Mouse (Mus musculus) c-Kit-positive CD71-negative TER-119-negative erythroid progenitor cells, embryonic 14.5 days (primary cell): ENCODE measurements at regions not wholly inside any gene's neighbourhood (a gene's known extent, or its start where the extent isn't known, plus 50 kb on each side); places are given as distances from the start of the nearest gene placed in this dataset.

ENCODE experiments used
- DNase-seq: peaks from one replicate; pipeline ENCODE4 v3.0.0-alpha.2; 2013; ENCODE audit warnings: low read depth

DNA sequence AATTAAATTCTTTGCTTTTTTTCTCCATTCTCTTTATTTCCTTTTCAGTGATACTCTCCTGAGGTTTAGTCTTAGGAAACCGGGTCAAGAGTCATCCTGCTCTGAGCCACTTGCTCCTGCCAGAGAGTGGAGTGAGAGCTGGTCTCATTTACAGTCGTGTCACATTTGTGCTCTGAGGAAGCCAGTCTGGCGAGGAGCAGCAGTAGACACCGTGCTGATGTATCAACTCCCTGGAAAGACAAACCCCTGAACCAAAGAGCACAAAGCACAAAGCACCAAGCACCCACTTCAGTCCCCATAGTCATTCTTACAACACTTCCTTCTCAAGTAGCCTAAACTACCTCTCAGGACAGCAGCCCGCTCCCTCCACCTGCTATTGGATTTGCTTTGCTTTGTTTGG is 390.7 kb downstream of the Wdr11 start:
- no peak for DNase-seq

DNA sequence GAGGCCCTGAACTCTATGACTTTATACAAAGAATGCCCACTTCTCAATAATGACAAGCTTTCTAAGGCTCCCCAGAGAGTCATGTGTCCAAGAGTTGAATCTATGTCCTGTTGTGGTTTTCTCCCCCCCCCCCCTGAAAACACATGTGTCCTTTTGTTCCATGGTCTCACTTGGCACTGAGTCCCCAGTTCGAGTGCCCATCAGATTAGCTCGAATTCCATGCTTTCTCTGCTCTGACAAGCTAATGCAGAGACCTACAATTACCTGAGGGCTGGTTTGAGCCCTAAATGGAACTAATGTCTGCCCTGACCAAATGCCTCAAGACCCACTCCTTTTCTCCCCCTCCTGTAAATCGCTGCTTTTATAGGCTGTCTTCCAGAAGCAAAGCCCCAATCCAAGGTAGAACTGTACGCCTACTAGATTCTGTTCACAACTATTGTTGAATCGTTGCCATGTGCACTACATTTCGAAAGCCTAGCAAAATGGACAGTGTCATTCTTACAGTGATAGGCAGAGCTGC is 392.0 kb downstream of the Wdr11 start:
- DNase-seq: no peak

DNA sequence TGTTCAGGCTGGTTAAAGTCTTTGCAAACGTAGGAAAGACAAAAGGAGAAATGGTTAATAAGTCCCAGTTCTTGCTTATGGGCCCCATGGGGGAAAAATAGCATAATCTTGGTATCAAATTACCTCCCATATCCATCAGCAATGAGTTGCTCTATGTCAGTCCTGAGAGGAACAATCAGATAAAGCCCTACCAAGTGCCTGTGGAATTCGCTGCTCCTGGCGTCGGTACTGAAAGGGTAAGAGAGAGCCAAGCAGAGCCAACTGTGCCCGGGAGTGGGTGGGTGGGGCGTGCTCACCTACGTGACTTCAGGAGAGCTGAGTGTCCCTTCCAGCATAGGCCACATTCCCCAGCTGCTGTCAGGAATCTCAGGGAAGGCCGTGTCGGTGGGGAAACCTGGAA is 392.7 kb downstream of the Wdr11 start:
- DNase-seq: no peak

DNA sequence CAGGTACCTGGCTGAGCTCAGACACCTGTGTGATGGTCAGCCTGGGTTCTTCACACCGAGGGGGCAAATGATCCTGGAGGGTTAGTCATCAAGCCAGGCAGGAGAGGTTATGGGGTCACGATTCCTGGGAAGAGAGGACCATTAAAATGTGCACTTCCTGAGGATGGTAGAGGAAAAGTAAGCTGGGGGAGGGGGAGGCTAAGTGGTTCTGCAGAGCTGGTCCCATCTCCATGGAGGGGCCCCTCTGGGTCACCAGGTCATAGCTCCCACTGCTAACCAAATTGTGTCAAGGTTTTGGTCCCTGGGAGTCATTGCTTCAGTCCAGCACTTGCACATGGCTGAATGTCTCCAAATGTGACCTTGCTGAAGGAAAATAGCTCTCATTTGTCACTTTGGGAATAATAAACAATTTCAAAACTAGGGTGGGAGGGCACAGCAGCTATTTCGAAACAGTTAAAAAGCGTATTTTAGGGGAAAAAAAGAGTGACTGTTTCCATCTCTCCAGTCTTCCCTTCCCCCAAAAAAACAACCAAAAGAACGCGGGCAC is 395.5 kb downstream of the Wdr11 start:
- no peak for DNase-seq

DNA sequence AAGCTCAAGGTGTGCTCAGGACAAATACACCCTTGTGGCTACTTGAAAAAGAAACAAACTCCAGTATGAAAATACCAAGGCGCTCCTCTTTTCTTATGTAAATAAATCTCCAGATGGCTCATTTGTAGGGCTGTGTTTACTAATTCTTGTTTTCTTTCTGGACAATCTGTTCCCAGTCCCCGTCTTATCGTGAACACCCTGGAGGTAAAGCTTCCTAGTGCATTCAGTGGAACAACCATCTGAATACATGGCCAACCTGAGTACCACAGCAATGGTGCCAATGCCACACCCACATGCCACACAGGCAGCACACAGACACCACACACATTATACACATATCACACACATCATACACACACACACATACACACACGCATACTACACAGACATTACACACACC is 396.1 kb downstream of the Wdr11 start:
- no peak for DNase-seq

DNA sequence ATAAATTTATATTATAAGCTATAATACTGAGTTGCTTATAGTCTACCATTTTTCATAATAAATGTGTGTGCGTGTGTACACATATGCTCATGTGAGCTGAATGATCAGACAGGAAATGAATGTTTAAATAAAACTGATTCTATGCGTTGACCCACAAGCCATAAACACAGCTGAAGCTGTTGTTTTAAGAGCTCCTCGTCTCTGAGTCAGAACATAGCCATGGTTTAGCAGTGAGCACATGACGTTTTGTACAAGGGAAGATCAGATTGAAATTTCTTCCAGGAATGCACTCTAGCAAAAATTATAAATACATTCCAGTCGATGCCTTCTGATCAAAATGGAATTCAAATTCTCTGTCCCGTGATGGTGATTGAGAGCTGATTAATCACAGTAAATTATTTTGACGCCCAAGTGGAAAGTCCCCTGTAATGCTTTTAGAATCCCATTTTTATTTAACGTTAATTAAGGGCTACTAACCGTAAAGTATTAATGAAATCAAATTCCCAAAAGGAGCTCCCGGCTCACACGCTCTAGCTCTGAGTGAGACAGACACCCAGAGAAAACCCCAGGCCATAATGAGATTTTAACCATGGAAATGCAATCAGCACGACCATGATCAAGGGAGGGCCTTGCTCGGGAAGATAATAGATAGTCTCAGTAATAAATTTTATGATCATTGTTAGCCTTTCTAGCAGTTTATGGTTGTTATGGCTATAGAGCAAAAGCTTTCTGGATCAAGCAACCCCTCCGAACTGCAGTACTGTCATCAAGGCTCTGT is 402.0 kb downstream of the Wdr11 start:
- DNase-seq: no peak

DNA sequence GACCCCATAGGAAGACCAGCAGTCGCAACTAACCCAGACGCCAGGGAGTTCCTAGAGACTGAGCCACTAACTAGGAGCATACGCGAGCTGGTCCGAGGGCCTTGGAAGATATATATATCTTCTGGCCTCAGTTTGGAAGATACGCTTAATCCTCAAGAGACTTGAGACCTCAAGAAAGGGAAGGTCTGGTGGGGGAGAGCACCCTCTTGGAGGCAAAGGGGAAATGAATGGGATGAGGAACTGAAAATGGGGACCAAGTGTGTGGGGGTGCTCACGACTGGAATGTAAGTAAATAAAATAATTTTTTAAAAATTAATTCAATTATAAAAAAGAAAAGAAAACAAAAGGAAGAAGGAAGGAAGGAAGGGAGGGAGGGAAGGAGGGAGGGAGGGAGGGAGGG is 403.9 kb downstream of the Wdr11 start:
- no peak for DNase-seq

DNA sequence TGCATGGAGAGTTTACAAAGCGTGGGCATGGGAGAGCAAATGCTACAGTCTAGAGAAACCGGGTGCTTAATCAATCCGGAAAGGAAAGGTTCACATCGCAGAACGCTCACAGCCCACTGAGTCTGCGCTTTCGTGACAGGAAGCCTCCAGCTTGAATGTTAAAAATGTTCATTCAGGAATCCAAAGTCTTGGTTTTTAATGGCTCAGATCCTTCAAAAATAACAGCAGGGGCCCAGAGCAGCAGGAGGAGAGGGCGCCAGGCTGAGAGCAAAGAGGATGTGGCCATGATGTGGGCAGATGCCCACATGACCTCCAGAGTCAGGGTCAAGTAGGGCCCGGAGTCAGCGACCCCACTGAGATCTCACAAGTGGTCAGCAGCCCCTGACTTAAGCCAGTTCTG is 409.4 kb downstream of the Wdr11 start:
- DNase-seq: no peak

DNA sequence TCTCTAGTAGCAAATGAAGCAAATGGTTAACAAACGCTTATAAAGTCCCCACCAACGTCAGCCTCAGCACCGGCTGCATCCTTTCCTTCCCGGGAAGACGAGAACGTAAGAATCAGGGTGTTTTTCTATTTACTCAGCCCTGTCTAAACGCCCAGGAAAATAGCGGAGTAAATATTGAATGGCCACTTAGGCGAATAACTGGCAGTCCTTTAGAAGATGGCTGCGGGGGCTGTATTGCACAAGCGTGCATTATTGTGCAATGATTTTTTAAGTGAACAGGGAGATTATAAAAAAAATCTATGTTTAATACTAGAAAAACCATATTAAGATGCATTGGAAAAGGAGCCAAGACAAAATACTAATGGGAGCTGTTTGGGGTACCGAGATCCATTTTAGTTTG is 410.3 kb downstream of the Wdr11 start:
- no peak for DNase-seq

DNA sequence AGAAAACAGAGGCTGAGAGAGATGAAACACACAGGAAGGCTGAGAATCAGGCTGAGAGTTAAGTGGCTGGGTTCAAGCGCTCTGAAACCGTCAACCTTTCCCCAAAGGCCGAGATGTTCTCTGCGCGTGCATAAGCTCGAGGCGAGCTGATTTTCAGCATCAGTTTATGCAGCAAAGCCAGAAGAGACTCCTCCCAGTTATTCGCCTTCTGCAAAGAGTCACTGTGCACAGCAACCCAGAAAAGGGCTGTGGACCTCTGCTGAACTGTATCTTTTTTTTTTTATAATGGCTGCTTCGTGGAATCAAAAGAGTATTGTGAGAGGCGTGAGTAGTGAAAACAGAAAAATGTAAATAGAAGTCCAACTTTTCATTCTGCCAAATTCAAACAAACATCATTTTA is 413.7 kb downstream of the Wdr11 start:
- no peak for DNase-seq

DNA sequence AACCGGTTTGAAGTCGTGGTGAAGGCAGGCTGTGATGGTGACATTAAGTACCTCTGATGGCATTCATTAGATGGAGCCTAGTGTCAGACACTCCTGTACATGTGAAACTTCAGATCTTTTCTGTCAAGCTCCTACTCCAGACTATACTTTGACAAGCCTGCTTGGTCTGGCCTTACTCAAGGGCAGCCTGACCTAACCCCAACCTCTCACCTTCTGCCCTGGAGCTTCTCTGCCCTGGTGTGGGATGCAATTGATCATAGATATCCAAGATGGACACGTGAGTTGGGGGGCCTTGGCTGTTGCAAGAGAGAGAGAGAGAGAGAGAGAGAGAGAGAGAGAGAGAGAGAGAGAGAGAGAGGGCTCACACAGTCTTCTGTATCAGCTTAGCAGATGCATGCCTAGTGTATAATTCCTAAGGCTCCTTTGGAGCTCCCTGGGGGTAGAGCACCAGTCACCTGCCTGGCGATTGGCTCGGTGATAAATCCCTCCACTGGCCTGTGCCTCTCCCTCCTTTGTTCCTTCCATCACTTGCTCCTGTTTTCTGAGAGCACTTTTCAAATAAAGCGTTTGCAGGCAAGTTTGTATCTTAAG is 416.4 kb downstream of the Wdr11 start:
- no peak for DNase-seq

DNA sequence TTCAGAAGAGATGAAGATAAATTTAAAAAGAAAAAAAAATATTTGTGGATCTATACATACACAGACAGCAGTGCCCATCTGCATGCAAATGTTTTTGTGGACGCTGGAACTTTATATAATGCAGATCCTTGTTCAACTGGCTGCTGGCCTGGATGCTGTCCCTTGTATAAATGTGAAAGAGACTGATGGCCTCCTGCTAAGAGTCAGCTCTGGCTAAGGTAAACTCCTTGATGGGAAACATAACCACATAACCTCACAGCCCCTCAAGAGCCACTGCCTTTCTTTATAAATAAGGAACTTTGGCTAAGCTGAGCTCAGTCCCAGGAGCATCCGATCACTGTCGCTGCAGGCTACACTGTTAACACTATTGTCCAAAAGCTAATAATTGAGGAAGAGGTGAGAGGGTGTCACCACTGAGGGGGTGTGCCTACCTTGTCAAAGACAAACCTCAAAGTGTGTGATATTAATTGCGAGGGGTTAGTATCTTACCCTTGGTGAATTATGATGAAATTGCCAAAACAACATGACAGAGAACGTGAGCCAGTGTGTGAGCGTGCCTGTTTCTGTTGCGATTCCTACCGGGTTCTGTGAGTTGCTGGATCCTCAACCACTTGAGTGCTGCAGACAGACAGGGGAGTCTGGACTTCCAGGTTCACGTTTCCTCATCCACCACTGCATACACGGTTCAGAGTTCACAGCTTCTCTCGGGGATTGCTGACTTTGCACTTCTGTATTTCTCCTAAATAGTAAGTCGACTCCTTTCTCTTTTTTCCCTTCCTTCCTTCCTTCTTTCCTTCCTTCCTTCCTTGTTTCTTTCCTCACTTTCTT is 417.1 kb downstream of the Wdr11 start:
- DNase-seq: no peak

DNA sequence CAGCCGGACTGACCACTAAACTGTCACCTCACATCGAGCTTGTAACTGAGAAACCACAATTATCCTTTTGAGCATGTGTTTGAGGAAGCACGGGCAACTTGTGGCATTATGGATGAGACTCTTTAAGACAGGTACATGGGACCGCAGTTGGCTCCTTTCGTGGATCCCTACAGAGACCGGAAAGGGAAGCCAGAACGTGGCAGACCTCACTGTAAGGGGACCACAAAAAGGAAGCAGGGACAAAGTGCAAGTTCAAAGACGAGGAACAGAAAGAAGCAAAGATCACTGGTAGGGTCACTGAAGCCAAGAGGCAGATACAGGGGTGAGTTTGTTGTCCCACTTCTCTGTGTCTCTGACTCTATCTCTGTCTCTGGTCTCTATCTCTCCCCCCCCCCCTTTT is 420.4 kb downstream of the Wdr11 start:
- peak; percentile 22 for DNase-seq

DNA sequence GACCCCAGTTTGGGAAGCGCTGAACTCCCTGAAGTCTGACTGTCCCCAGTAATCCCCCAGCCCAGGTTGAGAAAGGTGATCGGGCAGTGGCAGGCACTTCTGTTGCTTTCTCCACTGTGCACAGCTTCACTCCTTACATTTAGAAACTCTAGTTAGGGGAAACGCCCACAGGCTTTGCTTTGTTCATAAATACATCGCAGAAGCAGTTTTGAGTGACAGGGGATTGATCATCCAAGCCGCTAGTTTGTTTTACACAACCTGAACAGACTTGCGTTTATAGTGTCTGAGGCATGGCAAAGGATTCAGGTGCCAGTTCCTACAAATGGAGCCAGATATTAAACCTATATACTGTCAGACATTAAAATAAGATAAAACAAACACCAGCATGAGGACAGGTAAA is 421.4 kb downstream of the Wdr11 start:
- DNase-seq: no peak

DNA sequence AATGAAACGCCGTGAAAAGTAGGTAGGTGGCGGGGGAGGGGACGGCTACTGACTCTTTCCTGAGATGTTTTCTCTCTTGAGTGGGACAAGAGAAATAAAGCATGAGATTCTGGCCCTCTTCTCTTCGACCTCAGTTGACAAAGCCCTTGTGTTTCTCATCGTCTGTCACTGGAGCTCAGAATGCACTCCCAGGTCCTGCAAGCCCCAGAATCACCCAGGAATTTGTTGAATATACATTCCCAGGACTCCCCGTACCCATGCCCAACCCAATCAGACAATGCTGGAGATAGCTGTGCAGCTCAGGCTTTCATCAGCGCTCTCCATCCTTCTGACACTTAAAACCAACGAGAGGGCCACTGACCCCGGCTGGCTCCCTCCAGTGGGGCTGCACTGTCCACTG is 422.9 kb downstream of the Wdr11 start:
- DNase-seq: no peak

DNA sequence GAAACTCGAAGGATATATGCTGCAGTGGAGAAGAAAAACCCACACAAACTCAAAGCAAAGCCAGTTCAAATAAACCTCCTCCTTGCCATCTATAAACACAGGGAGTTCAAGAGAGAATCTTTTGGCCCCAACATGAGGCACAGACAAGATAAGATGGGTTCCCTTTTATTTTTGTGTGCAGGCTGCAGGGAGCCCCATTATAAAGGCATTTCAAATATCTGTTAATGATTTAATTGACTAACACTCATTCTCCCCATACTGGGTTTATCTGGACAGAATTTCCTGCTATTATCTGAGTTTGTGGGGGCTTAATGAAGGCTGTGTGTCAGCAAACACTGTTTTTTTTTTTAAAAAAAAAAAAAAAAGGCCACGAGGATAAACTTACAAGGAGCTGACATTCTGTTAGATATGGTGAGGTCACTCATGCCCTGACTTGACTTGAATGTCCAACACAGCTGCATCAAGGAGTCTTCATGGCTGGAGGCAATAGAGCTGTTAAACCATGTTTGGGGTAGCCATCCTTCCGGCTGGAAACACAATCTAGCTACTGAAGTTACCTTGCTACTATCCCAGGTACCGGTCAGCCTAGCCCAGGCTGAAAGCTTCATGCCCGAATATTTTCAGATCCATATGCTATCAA is 423.8 kb downstream of the Wdr11 start:
- DNase-seq: no peak

DNA sequence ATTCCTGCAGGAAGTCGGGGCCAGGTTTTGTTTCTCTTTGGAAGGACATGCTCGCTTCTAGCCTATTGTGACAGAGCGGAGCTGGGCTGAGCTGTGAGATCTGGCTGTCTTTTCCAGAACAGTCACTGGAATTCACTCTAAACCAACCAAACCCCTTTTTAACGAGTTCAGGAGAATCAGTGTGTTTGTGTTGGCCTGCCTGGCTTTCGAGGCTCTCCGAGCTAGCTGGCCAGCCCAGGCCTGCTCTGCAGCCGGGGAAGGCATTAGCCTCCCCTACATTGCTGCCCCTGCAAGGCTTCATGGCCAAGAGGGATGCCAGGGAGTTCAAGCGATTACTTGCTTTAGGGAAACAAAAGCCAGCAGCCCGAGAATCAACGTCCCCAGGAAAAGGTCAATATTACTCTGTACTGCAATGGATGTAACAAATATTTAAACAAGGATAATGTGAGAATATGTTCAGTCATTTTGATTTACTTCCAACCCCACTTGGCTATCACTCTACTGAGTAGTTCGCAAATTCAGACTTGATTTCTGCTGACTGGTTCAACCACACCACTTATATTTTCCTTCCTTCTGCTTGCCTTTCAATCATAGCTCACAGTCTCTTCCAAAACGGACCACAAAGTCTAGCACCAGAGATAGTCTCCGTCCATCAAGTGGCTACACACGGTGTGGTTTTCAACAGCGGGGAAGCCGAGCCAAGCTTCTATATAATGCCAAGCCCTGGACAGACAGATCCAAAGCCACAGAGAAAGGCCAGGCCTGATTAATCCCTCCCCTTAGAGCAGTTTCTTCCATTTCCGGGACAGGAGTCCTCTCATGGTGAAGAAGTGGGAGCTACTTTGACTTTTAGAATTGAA is 424.6 kb downstream of the Wdr11 start:
- no peak for DNase-seq

DNA sequence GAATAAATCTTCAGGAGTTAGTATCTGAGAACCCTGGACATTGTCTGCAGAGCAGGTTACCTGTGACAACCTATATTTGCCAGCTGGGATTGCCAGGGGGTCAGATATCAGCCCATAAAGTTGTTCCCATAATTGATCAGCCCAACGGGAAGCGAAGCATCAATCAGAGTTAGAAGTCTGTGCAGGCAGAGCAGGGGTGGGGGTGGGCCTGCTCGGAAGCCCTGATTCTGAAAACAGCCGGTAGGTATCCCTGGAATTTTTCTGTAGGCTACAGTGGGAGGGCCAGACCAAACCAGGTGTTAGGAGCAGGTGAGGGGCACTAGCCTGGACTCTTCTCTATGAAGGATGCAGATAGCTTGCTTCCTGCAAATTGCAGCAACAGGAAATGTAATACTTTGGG is 427.2 kb downstream of the Wdr11 start:
- no peak for DNase-seq

DNA sequence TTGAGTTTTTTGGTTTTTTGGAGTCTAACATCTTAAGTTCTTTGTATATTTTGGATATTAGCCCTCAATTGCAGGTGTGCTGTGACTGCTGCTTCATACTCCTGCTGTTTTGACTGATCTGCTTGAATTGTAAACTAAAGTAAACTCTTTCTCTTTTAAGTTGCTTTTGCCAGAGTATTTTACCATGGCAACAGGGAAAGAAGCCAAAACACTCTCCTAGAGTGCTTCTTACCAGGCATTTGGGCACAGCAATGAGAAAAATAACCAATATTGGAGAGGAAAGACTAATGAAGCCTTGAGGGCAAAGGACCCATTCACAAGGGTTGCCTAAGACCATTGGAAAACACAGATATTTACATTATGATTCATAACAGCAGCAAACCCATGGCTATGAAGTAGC is 437.3 kb downstream of the Wdr11 start:
- no peak for DNase-seq

DNA sequence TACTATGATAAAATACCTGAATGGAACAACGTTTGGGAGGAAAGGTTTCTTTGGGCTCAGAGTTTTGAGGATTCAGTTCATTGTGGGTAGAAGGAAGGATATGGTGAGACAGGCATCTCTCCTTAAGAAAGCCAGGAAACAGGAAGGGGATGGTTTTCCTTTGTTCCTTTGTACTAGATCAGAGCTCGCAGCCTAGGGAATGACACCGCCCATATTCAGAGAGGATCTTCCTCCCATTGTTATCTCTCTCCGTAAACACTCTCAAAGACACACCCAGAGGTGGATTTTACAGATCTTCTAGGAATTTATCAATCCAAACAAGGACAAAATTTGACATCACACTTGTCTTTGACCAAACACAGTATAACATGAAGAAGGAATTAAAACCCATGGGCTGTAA is 439.0 kb downstream of the Wdr11 start:
- DNase-seq: no peak

DNA sequence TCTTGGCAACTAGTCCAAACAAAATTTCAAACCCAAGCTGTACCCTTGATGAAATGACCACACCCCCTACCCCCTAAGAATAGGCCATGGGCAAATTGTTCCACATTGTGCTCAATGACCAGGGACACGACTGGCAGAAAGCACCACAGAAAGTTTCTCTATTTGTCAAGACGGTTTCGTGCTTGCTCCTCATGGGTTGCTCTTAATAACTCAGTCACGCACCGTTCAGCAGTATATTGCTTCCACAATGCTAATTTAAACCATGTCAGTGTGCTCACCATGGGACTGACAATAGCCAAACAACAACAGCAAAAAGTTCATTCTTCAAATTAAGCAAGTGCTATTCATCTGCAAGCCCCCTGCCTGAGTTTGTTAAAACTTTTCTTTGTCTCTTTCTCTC is 444.6 kb downstream of the Wdr11 start:
- no peak for DNase-seq
